Comparison of ENCODE assay signal across 22 mouse cellular contexts in the genomic region with DNA sequence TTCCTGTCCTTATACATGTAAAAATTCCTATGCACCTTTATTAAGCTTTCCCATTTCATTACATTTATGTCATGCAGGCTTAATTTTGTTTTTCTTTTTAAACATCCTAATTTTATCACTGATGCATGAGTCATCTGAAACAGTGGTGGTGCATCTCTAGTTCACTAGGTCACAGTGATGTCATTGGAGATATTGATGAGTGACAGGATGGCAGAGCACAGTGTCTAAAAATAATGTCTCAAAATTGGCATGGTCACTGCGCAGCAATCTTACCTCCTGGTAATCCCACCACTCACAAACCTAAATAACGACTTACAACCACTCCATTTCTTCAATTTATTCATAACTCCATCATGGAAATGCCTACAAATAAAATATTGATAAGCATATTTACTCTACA.
DNase-seq lines count a peak whose midpoint lies in the region; ATAC-seq lines count a peak whose summit lies in the region.
"Had no signal": no experiment of that assay in that cellular context is flagged by ENCODE, and none has a peak within 500 bp of the region (broad histone marks: within the 10 kb centered on the region; RNA-seq: fewer than 3 reads in every experiment).

No protein-coding gene starts in this region.

- WGBS in midbrain, embryonic 12.5 days = 83% methylated on average over 2 of the region's 2 CpGs
- WGBS in midbrain, embryonic 14.5 days = 66% methylated on average over 2 of the region's 2 CpGs
- 81% methylated on average over 2 of the region's 2 CpGs for WGBS in forebrain, embryonic 12.5 days

- peak; percentile 56 for ATAC-seq in midbrain, embryonic 12.5 days (ENCODE audit: low FRiP score, low read depth)
- no peak for ATAC-seq in midbrain, embryonic 14.5 days (ENCODE audit: low FRiP score, low TSS enrichment)
- ATAC-seq in forebrain, embryonic 12.5 days (ENCODE audit: low FRiP score) = no peak
- ATAC-seq: forebrain, embryonic 13.5 days; forebrain, embryonic 15.5 days; forebrain, postnatal 0 days had no signal

- H3K4me1 ChIP-seq in midbrain, embryonic 12.5 days = no peaks in the 10 kb centered on the region
- 0 out of 2 replicates have a peak, but pooled peaks cover 2% of the 10 kb centered on the region for H3K4me1 ChIP-seq in midbrain, embryonic 14.5 days (ENCODE audit: control insufficient read depth, insufficient read depth, low read length)
- H3K4me1 ChIP-seq in forebrain, embryonic 12.5 days = no peaks in the 10 kb centered on the region
- H3K4me1 ChIP-seq: embryonic facial prominence, embryonic 13.5 days; embryonic facial prominence, embryonic 15.5 days; forebrain, embryonic 10.5 days; forebrain, embryonic 13.5 days; forebrain, embryonic 15.5 days had no signal

- H3K36me3 ChIP-seq in midbrain, embryonic 12.5 days = no peaks in the 10 kb centered on the region
- no peaks in the 10 kb centered on the region for H3K36me3 ChIP-seq in midbrain, embryonic 14.5 days (ENCODE audit: control insufficient read depth, insufficient read depth, low read length)
- no peaks in the 10 kb centered on the region for H3K36me3 ChIP-seq in forebrain, embryonic 12.5 days (replicated peaks)
- H3K36me3 ChIP-seq: embryonic facial prominence, embryonic 13.5 days; embryonic facial prominence, embryonic 15.5 days; forebrain, embryonic 10.5 days; forebrain, embryonic 15.5 days had no signal

- no peak overlapping the region for H3K4me2 ChIP-seq in midbrain, embryonic 12.5 days (replicated peaks)
- no peak overlapping the region for H3K4me2 ChIP-seq in midbrain, embryonic 14.5 days (ENCODE audit: low read length)
- no peak overlapping the region for H3K4me2 ChIP-seq in forebrain, embryonic 12.5 days
- H3K4me2 ChIP-seq: embryonic facial prominence, embryonic 13.5 days; embryonic facial prominence, embryonic 15.5 days; forebrain, embryonic 13.5 days; forebrain, embryonic 15.5 days had no signal

- no peak overlapping the region for H3K27ac ChIP-seq in midbrain, embryonic 12.5 days (replicated peaks)
- H3K27ac ChIP-seq in midbrain, embryonic 14.5 days (replicated peaks; ENCODE audit: low read depth, low read length) = no peak overlapping the region
- no peak overlapping the region for H3K27ac ChIP-seq in forebrain, embryonic 12.5 days
- H3K27ac ChIP-seq: embryonic facial prominence, embryonic 13.5 days; embryonic facial prominence, embryonic 15.5 days; forebrain, embryonic 10.5 days; forebrain, embryonic 13.5 days; forebrain, embryonic 15.5 days had no signal

- H3K27me3 ChIP-seq in midbrain, embryonic 12.5 days = no peaks in the 10 kb centered on the region
- H3K27me3 ChIP-seq in midbrain, embryonic 14.5 days (ENCODE audit: control insufficient read depth, insufficient read depth, low read length) = no peaks in the 10 kb centered on the region
- H3K27me3 ChIP-seq in forebrain, embryonic 12.5 days = no peaks in the 10 kb centered on the region
- H3K27me3 ChIP-seq: embryonic facial prominence, embryonic 13.5 days; embryonic facial prominence, embryonic 15.5 days; forebrain, embryonic 13.5 days; forebrain, embryonic 15.5 days had no signal

- no peaks in the 10 kb centered on the region for H3K9me3 ChIP-seq in midbrain, embryonic 12.5 days
- no peaks in the 10 kb centered on the region for H3K9me3 ChIP-seq in midbrain, embryonic 14.5 days (ENCODE audit: control insufficient read depth, low read length)
- no peaks in the 10 kb centered on the region for H3K9me3 ChIP-seq in forebrain, embryonic 12.5 days
- H3K9me3 ChIP-seq: embryonic facial prominence, embryonic 13.5 days; embryonic facial prominence, embryonic 15.5 days; forebrain, embryonic 10.5 days; forebrain, embryonic 13.5 days; forebrain, embryonic 15.5 days had no signal

- no peak overlapping the region for H3K4me3 ChIP-seq in midbrain, embryonic 12.5 days
- H3K4me3 ChIP-seq in midbrain, embryonic 14.5 days (replicated peaks; ENCODE audit: low read depth, low read length) = no peak overlapping the region
- H3K4me3 ChIP-seq in forebrain, embryonic 12.5 days (replicated peaks) = no peak overlapping the region
- H3K4me3 ChIP-seq: embryonic facial prominence, embryonic 13.5 days; embryonic facial prominence, embryonic 15.5 days; erythroblast, embryonic 14.5 days; forebrain, embryonic 10.5 days; forebrain, embryonic 13.5 days; forebrain, embryonic 15.5 days had no signal

- no peak overlapping the region for H3K9ac ChIP-seq in midbrain, embryonic 12.5 days (replicated peaks)
- no peak overlapping the region for H3K9ac ChIP-seq in midbrain, embryonic 14.5 days (replicated peaks; ENCODE audit: low read length)
- no peak overlapping the region for H3K9ac ChIP-seq in forebrain, embryonic 12.5 days
- H3K9ac ChIP-seq: embryonic facial prominence, embryonic 13.5 days; embryonic facial prominence, embryonic 15.5 days; forebrain, embryonic 13.5 days; forebrain, embryonic 15.5 days; forebrain, postnatal 0 days had no signal

- DNase-seq in midbrain, embryonic 14.5 days = no peak
- DNase-seq in retina, embryonic 14.5 days (ENCODE audit: low spot score) = peak; percentile 39
- DNase-seq in retina, postnatal 1 day = peak; percentile 17
- DNase-seq: adrenal gland, adult 2 months; adrenal gland, postnatal 10 days; adrenal gland, postnatal 25 days; cerebellum, adult 11 months; cerebellum, adult 18-20 months; cerebellum, adult 8-10 months; cerebellum, adult 9-11 months; cerebellum, postnatal 14 days; cerebellum, postnatal 36 days; embryo, embryonic 11 days; forebrain, postnatal 0 days had no signal
